Mouse (Mus musculus) kidney, adult 2 months (tissue): ENCODE measurements around the gene Ccdc84. TPM values are rescaled to one million over a fixed set of nuclear protein-coding genes. Genes with fewer than 3 reads are reported as not detected.
"Not testable (repeated sequence)": the region's sequence is repeated elsewhere in the genome, so short reads cannot be mapped to it uniquely, and the experiment has no call there.

Experiments used
- DNase-seq: peaks from one replicate; pipeline ENCODE4 v3.0.0; 2021
- H3K27ac ChIP-seq: fragments of 200-500 bp; 2 replicates; pipeline ENCODE4 v1.5.1; 2012; ENCODE audit warnings: low read depth, low read length, control low read depth, inconsistent platforms; ENCODE audit not compliant: insufficient read depth
- H3K27me3 ChIP-seq: fragments of 200-500 bp; replicated peaks from 2 replicates; pipeline ENCODE4 v1.6.1; 2012; ENCODE audit warnings: mild to moderate bottlenecking, moderate library complexity, low read length, inconsistent platforms; ENCODE audit not compliant: control insufficient read depth, insufficient read depth
- H3K36me3 ChIP-seq: fragments of 200-500 bp; 2 replicates; pipeline ENCODE4 v1.6.1; 2012; ENCODE audit warnings: mild to moderate bottlenecking, moderate library complexity, low read length, inconsistent platforms; ENCODE audit not compliant: control insufficient read depth, insufficient read depth
- H3K4me1 ChIP-seq: fragments of 200-500 bp; 2 replicates; pipeline ENCODE4 v1.6.1; 2011; ENCODE audit warnings: low read length; ENCODE audit not compliant: control insufficient read depth, insufficient read depth
- H3K4me3 ChIP-seq: fragments of 200-500 bp; 2 replicates; pipeline ENCODE4 v1.5.1; 2011; ENCODE audit warnings: mild to moderate bottlenecking, low read depth, low read length, control low read depth; ENCODE audit not compliant: insufficient read depth
- CTCF ChIP-seq: fragments of 200-500 bp; conservative IDR thresholded peaks from 2 replicates; pipeline ENCODE4 v1.5.1; 2011; ENCODE audit warnings: low read depth, mild to moderate bottlenecking, control low read depth, low read length, moderate library complexity, mixed read lengths; ENCODE audit not compliant: insufficient read depth, insufficient read length
- POLR2A ChIP-seq: fragments of 200-500 bp; IDR thresholded peaks from one replicate; pipeline ENCODE4 v1.6.1; 2011; ENCODE audit warnings: low read depth, low read length, control low read depth
- WGBS: fragments of 180-500 bp; shearing (Covaris S2); methylation state at CpG from one replicate; pipeline ENCODE4 v1.1.7; 2018; 5-methylcytosine and 5-hydroxymethylcytosine counted together
- polyA plus RNA-seq: library from polyadenylated mRNA; depleted of rRNA; stranded (reverse); fragments of >200 nt; gene quantifications from 2 replicates; pipeline ENCODE4 v1.2.3, GENCODE M21; 2012

Ccdc84 gene
- polyA plus RNA-seq, 1 experiment, result 22.2 TPM

GRCm38 (mm10) chr9:44379054-44379834 lies 39.1 kb downstream of the Ccdc84 start, which contains the start of gene Hyou1:
Gene Hyou1 (plus strand): TSS chr9:44379490.
- DNase-seq, result peak; percentile 100
- Histone ChIP-seq H3K27ac (peak within 1 kb of the TSS; percentile 89), H3K36me3 (no peaks in the 10 kb centered on the region), H3K27me3 (no peaks in the 10 kb centered on the region), H3K4me3 (peak within 1 kb of the TSS; percentile 86), H3K4me1 (peaks cover 9% of the 10 kb centered on the region; the same call in 1 of the 2 replicates)
- under 1% methylated on average over 83 of the region's 83 CpGs for WGBS
- TF ChIP-seq POLR2A (peak; percentile 67), CTCF (0 out of 2 replicates have a peak, but pooled peaks have one; percentile 8)

DNA sequence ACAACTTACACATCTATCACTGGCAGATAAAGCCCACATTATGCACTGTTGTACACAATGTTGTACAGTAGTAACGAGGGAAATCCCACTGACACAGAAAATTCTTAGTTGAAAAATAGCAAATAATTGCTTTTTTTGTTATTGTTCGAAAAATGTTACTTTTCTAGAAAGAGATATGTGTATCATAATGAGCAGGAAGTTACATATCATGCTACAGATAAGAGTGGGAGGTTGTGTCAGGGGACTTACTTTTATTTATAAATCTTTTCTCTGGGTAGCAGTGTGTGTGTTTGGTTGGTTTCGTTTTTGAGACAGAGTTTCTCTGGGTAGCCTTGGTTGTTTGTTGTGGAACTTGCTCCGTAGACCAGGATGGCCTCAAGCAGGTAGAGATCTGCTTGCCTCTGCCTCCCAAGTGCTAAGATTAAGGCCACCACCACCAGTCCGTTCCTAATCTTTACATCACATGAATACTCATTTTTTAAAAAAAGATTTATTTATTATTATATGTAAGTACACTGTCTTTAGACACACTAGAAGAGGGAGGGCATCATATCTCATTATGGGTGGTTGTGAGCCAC lies 40.1 kb downstream of the Ccdc84 start:
- TF ChIP-seq CTCF (no peak), POLR2A (no peak)
- DNase-seq, result no peak
- Histone ChIP-seq H3K4me3 (peak overlapping the region; percentile 85; the same call in 1 of the 2 replicates), H3K27ac (no peak overlapping the region), H3K36me3 (no peaks in the 10 kb centered on the region), H3K27me3 (no peaks in the 10 kb centered on the region), H3K4me1 (peaks cover 14% of the 10 kb centered on the region; the same call in 1 of the 2 replicates)
- 81% methylated on average over 5 of the region's 5 CpGs for WGBS

- not testable (repeated sequence) for H3K27me3 ChIP-seq, H3K36me3 ChIP-seq, DNase-seq, H3K27ac ChIP-seq, H3K4me3 ChIP-seq
- H3K4me1 ChIP-seq, result peaks cover 14% of the 10 kb centered on the region; the same call in 1 of the 2 replicates
- 84% methylated on average over 2 of the region's 2 CpGs for WGBS
Measured at GRCm38 (mm10) chr9:44377335-44377734, 41.0 kb downstream of the Ccdc84 start.

DNA sequence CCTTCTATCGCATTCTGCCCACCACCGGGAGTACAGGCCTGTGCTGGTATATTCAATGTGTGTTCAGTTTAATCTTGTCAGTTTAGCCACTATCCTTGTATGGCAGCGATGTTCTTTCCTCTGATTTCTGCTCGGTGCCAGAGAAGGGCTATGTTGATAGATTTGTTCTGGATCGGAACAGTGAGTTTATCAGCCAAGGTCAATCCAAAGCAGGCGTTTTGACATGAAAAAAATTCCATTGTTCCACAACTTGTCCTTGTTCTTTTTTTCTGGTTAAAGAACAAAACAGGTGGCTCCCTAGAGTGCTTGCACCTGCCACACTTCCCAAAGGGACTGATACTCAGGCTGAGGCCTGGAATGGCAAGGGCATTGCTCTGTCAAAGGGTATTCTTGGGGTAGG lies 42.2 kb downstream of the Ccdc84 start:
- H3K4me3 ChIP-seq, result no peak overlapping the region
- H3K27ac ChIP-seq, result no peak overlapping the region; the same call in 1 of the 2 replicates
- no peak for DNase-seq
- TF ChIP-seq CTCF, result no peak
- no peak for TF ChIP-seq POLR2A
- H3K27me3 ChIP-seq, result no peaks in the 10 kb centered on the region
- no peaks in the 10 kb centered on the region for H3K36me3 ChIP-seq
- WGBS, result 87% methylated on average over 6 of the region's 6 CpGs
- H3K4me1 ChIP-seq, result peaks cover 14% of the 10 kb centered on the region; the same call in 1 of the 2 replicates

DNA sequence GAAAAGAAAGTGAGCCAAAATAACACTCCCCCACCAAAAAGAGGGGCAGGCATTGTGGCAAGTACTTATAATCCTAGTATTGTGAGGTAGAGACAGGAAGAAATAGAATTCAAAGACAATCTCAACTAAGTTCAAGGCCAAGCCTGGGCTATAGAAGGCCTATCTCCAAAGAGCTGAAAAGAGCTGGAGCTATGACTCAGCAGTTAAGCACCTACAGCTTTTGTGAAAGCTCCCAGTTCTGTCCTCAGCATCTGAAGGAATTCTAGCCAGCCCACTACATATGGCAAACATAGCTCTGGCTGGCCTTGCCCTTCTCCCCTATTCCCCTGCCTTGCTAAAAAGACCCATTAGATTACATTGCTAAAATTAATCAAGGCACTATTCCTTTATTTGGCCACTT lies 45.0 kb downstream of the Ccdc84 start:
- Histone ChIP-seq H3K36me3 (no peaks in the 10 kb centered on the region), H3K4me1 (peaks cover 6% of the 10 kb centered on the region; the same call in 1 of the 2 replicates), H3K27ac (peak overlapping the region; percentile 34), H3K27me3 (no peaks in the 10 kb centered on the region), H3K4me3 (no peak overlapping the region)
- no peak for TF ChIP-seq CTCF
- no peak for TF ChIP-seq POLR2A
- DNase-seq, result no peak

DNA sequence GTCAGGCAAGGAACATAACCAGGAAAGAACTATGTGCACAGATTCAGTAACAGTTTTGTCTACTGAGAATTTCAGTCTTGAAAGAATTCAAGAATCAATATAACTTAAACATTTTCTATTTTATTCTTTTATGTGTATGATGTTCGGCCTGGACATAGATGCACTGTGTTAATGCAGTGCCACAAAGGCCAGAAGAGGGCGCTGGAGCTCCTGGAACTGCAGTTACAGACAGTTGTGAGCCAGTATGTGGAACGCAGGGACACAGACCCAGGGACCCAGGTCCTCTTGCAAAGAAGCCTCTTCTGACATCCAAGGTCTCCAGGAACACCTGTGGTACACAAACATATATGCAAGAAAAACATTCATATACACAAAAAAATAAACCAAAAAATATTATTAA lies 53.9 kb downstream of the Ccdc84 start:
- Histone ChIP-seq H3K4me3 (no peak overlapping the region), H3K27me3 (no peaks in the 10 kb centered on the region), H3K4me1 (peaks cover 2% of the 10 kb centered on the region; the same call in 1 of the 2 replicates), H3K36me3 (no peaks in the 10 kb centered on the region), H3K27ac (no peak overlapping the region)
- peak; percentile 51 for DNase-seq
- WGBS, result 63% methylated on average over 3 of the region's 3 CpGs
- no peak for TF ChIP-seq POLR2A
- TF ChIP-seq CTCF, result peak; percentile 69

- H3K4me1 ChIP-seq, H3K36me3 ChIP-seq, DNase-seq, H3K27me3 ChIP-seq: not testable (repeated sequence)
- peak overlapping the region; percentile 62; the same call in 1 of the 2 replicates for H3K27ac ChIP-seq
- H3K4me3 ChIP-seq, result peak overlapping the region; percentile 83; the same call in 1 of the 2 replicates
- WGBS, result 38% methylated on average over 4 of the region's 4 CpGs
Measured at GRCm38 (mm10) chr9:44361931-44362330, 56.4 kb downstream of the Ccdc84 start.
